Mouse (Mus musculus): ENCODE results near the gene Gaa.
"Not testable (repeated sequence)": the region's sequence is repeated elsewhere in the genome, so short reads cannot be mapped to it uniquely, and the experiment has no call there.

The Gaa gene

GRCm38 (mm10) chr11:119267768-119268556, at the start of gene Gaa:
TSS of gene Gaa (plus strand) at chr11:119267887.
- peak; percentile 90 for DNase-seq (ENCODE audit: low read depth, low spot score)

DNA sequence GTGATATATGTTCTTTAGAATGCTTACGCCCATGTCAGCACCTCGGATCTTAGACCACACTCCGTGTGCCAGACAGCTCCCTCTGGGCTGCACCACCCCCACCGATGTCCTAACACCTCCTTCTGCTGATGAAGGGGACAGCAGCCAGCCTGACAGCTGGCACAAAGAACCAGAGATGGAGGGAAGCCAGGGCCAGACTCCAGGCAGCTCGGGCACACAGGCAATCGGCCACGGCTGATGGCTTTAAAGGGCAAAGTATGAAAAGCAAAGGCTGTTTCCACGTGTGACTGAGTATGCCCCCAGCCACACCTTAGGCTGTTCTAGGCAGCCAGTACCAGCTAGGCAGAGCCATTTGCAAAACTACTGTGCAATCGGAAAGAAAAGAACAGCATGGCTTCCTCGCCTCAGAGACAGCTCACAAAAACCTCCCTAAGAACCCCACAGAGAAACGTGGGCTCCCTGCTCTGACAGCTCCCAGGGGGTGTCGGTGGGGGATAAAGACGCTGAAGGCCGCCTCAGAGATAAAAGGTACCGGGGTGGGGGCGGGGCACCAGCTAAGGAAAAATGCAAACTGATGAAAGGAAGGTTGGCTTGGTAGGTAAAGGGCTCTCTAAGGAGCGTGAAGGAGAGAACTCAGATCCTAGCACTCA, 47.7 kb upstream of the Gaa start:
- no peak for DNase-seq (ENCODE audit: low read depth, low spot score)

GRCm38 (mm10) chr11:119221812-119222510, 45.7 kb upstream of the Gaa start:
- no peak for DNase-seq (ENCODE audit: low read depth, low spot score)

- DNase-seq (ENCODE audit: low read depth, low spot score), result no peak
These were observed 44.4 kb upstream of the Gaa start for GRCm38 (mm10) chr11:119223124-119223890.

GRCm38 (mm10) chr11:119224926-119225325, 42.8 kb upstream of the Gaa start:
- DNase-seq (ENCODE audit: low read depth, low spot score), result no peak

GRCm38 (mm10) chr11:119225634-119226033, 42.1 kb upstream of the Gaa start:
- no peak for DNase-seq (ENCODE audit: low read depth, low spot score)

DNA sequence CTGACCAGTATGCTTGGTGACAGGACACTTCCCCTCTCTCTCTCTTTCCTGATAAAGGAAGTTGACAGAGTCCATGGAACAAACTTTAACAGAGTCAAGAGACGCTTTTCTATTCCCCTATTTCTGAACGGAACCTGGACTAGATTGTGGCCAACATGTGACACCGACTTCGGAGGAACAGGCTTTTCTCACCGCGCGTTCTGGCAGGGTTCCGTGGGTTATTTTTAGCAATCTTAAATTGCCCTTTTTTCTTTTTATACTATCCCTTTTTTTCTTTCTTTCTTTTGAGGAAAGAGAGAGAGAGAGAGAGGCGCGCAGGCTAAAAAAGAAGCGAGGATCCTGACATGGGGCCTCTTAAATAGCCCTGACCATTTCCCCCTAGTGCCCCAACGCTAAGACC, 40.1 kb upstream of the Gaa start:
- DNase-seq (ENCODE audit: low read depth, low spot score), result no peak

GRCm38 (mm10) chr11:119228091-119228781, 39.5 kb upstream of the Gaa start, which contains the start of the genes Tbc1d16 and Ccdc40:
TSS of gene Tbc1d16 (minus strand) at chr11:119228499.
TSS of gene Ccdc40 (plus strand) at chr11:119228572.
- peak; percentile 65 for DNase-seq (ENCODE audit: low read depth, low spot score)

GRCm38 (mm10) chr11:119228846-119229626, 38.7 kb upstream of the Gaa start:
- DNase-seq (ENCODE audit: low read depth, low spot score), result peak; percentile 83

GRCm38 (mm10) chr11:119234770-119235169, 32.9 kb upstream of the Gaa start:
- no peak for DNase-seq (ENCODE audit: low read depth, low spot score)

DNA sequence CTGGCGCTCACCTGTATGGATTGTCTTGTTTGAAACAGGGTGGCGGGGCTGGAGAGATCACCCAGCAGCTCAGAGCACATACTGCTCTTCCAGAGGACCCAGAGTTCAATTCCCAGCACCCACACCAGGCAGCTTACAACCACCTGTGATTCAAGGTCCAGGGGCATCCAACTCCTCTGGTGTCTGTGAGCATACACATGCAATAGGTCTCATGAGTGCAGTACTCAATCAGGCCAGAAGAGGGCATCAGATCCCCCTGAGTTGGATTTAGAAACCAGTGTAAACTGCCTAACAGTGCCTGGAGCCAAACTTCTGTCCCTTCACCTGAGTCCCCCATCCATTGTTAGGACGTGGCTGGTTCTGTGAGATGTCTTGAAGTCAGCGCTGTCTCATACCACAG, 32.1 kb upstream of the Gaa start:
- peak; percentile 49 for DNase-seq (ENCODE audit: low read depth, low spot score)

DNA sequence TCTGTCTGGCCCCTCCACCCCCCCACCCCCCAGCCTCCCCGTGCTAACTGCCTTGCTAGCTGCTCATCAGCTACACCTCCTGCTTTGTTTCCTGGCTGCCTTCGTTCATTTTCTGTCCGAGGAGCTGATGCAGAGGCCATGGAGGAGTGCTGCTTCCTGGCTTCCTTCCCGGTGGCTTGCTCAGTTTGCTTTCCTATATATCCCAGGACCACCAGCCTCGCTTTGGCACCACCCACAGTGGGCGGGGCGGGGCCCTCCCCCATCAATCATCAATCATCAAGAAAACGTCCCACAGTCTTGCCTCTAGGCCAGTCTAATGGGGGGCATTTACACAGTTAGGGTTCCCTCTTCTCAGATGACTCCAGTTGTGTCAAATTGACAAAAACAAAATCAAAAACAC, 31.3 kb upstream of the Gaa start:
- DNase-seq (ENCODE audit: low read depth, low spot score), result no peak

GRCm38 (mm10) chr11:119237007-119237406, 30.7 kb upstream of the Gaa start:
- DNase-seq (ENCODE audit: low read depth, low spot score), result no peak

- DNase-seq (ENCODE audit: low read depth, low spot score), result no peak
These were observed 30.0 kb upstream of the Gaa start for GRCm38 (mm10) chr11:119237568-119238304.

GRCm38 (mm10) chr11:119238305-119238721, 29.4 kb upstream of the Gaa start:
- no peak for DNase-seq (ENCODE audit: low read depth, low spot score)

GRCm38 (mm10) chr11:119239480-119239879, 28.2 kb upstream of the Gaa start:
- DNase-seq (ENCODE audit: low read depth, low spot score), result no peak

DNA sequence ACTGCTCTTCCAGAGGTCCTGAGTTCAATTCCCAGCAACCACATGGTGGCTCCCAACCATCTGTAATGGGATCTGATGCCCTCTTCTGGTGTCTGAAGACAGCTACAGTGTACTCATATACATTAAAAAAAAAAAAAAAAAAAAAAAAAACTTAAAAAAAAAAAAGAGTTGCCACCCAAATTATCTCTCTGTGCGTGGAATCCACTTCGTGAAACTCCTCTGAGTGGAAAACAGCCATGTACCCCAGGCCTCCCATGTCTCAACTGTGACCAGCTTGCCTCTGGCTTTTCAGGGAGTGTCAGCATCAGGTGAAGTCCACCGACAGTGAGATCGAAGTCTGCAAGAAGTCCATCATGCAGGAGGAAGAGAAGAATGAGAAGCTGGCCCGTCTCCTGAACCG, 22.1 kb upstream of the Gaa start:
- DNase-seq (ENCODE audit: low read depth, low spot score), result not testable (repeated sequence)

DNA sequence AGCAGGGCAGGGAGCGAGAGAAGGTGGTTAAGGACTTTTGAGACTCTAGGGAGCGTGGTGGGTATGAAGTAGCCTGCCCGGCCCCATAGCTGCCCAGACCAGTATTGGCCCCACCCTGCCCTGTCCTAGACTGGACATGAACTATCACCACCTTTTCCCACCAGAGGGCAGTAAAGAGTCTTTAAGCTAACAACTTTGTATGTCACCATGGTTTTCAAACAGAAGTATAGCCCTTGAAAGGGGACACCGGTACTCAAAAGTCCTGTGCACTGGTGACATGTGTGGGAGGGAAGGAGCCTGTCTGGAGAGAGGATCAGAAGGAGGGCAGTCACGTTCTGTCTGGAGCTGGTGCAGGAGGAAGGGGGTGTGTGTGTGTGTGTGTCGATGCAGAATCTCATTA, 18.7 kb upstream of the Gaa start:
- peak; percentile 77 for DNase-seq (ENCODE audit: low read depth, low spot score)

- DNase-seq (ENCODE audit: low read depth, low spot score), result no peak
These were observed 16.7 kb upstream of the Gaa start for GRCm38 (mm10) chr11:119250998-119251397.

Data from embryo, embryonic 11.5 days (tissue).